Mouse (Mus musculus): ENCODE measurements at regions not wholly inside any gene's neighbourhood (a gene's known extent, or its start where the extent isn't known, plus 50 kb on each side); places are given as distances from the start of the nearest gene placed in this dataset.
A peak's percentile ranks its signal among the peaks of the same experiment; 100 is the strongest.

DNA sequence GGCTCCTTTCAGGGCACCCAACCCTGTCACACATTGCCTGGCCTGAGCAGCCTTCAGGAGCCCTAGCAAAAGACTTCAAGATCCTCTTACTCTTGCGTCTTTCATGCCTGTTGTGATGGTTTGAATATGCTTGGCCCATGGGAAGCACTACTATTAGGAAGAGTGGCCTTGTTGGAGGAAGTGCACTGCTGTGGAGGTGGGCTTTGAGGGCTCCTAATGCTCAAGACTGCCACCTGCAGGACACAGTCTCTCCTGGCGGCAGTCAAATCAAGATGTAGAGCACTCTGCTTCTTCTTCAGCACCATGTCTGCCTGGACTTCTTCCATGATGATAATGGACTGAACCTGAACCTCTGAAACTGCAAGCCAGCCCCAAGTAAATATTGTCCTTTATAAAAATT, 73.0 kb downstream of the Tsen15 start:
- DNase-seq (ENCODE audit: low spot score), result no peak

DNA sequence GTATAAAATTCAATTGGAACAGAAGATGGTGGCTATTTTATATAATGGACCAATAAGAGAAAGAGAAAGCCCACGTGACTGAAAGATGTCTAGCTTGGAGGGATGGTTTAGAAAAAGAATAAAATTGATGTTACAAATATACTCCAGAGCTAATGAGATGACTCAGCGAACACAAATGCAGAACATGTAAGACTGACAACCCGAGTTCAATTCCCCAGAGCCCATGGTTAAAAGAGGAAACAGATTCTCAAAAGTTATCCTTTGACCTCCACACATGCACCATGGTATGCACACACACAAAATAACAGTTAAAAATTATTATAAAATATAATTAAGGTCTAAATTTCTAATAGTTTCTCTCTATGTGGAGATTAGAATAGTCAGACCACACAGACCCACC, 81.0 kb downstream of the Tsen15 start:
- no peak for DNase-seq (ENCODE audit: low spot score)

DNA sequence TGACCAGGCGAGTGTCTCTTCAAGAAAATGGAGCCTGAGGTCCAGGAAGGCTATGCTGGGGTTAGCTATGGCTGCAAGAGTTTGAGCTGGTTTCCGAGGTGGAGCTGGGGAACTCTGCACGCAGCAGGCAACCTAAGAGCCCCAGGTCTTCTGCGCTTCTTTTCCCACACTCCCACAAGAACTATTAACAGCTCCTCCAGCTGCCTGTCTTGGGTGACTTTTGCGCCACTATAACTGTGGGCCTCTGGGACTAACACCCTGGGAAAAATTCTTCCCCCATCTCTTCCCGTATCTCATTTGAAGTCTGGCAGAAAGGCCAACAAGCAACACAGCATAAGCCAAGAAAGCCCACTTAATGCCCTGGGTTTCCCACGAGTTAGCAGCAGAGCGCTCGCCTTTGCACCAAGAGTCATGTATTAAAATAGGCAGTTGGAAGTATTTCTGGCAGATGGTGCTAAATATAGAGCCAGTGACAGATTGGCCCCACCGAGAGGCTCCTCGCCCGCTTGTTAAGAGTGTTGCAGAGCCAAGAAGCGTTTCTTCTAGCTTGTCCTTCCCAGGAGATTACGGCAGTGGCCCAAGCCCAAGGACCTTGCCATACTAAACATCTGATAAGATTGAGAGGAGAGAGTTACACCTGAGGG, 81.9 kb downstream of the Tsen15 start:
- DNase-seq (ENCODE audit: low spot score), result no peak

- no peak for DNase-seq (ENCODE audit: low spot score)
These were observed 85.1 kb downstream of the Tsen15 start for GRCm38 (mm10) chr1:152301355-152301754.

- no peak for DNase-seq (ENCODE audit: low spot score)
These were observed 94.2 kb downstream of the Tsen15 start for GRCm38 (mm10) chr1:152292196-152292736.

- DNase-seq (ENCODE audit: low spot score), result peak; percentile 91
These were observed 95.7 kb downstream of the Tsen15 start for GRCm38 (mm10) chr1:152290768-152291167.

- no peak for DNase-seq (ENCODE audit: low spot score)
These were observed 98.7 kb downstream of the Tsen15 start for GRCm38 (mm10) chr1:152287566-152288490.

GRCm38 (mm10) chr1:152286677-152287076, 99.8 kb downstream of the Tsen15 start:
- no peak for DNase-seq (ENCODE audit: low spot score)

- DNase-seq (ENCODE audit: low spot score), result no peak
These were observed 104.4 kb downstream of the Tsen15 start for GRCm38 (mm10) chr1:152282106-152282505.

DNA sequence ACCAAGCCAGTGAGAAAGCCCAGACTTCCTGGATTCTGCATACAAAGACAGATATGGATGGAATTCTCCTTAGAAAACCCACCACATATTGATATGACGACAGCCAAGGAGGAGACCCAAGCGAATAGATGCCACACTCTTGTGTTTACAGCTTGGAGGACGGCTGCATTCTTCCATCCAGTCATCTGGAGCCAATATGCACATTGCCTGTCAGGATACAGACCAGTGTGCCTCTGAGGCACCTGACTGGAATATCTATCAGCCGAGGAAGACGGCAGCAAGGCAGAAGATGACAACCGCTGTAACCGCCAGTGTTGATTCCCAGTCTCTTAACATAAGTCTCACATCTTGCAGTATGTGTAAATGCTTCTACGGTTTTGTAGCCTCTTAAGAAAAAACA, 105.3 kb downstream of the Tsen15 start:
- DNase-seq (ENCODE audit: low spot score), result no peak

- peak; percentile 57 for DNase-seq (ENCODE audit: low spot score)
These were observed 106.5 kb downstream of the Tsen15 start for GRCm38 (mm10) chr1:152280014-152280413.

GRCm38 (mm10) chr1:152275011-152275410, 111.5 kb downstream of the Tsen15 start:
- DNase-seq (ENCODE audit: low spot score), result no peak

- no peak for DNase-seq (ENCODE audit: low spot score)
These were observed 113.1 kb downstream of the Tsen15 start for GRCm38 (mm10) chr1:152273430-152273829.

GRCm38 (mm10) chr1:152269936-152270702, 116.4 kb downstream of the Tsen15 start:
- no peak for DNase-seq (ENCODE audit: low spot score)

DNA sequence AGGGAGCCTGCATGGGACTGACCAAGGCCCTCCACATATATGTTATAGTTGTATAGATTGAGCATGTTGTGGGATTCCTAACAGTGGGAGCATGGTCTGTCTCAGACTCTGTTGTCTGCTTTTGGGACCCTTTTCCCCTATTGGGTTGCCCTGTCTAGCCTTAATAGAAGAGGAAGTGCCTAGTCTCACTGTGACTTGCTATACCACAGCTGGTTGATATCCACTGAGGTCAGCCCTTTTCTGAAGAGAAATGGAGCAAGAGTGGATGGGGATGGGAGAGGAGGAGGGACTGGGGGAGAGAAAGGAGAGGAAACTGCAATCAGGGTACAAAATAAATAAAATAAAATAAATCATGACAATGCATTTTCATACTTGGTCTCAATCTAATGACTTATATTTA, 120.1 kb downstream of the Tsen15 start:
- no peak for DNase-seq (ENCODE audit: low spot score)

DNA sequence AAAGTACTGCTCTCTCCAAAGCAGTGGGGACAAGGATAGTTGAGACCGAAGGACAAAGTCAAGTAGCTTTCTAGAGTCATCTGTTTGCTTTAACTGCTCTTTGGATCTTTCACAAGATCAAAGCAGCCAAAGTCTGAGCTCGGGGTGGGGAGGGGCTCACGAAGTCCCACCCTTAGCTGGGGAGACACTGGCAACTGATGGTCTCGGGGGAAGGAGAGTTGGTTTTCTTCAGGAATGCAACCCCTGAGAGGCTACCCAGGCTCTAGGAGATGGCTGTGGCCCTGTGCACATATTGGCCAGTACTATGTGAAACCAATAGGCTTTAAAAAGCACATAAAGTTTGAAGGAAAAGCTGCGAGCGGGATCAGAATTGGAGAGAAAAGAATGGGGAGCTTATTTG, 121.5 kb downstream of the Tsen15 start:
- no peak for DNase-seq (ENCODE audit: low spot score)

- no peak for DNase-seq (ENCODE audit: low spot score)
These were observed 125.0 kb downstream of the Tsen15 start for GRCm38 (mm10) chr1:152261472-152261871.

GRCm38 (mm10) chr1:152260950-152261349, 125.5 kb downstream of the Tsen15 start:
- DNase-seq (ENCODE audit: low spot score), result no peak

DNA sequence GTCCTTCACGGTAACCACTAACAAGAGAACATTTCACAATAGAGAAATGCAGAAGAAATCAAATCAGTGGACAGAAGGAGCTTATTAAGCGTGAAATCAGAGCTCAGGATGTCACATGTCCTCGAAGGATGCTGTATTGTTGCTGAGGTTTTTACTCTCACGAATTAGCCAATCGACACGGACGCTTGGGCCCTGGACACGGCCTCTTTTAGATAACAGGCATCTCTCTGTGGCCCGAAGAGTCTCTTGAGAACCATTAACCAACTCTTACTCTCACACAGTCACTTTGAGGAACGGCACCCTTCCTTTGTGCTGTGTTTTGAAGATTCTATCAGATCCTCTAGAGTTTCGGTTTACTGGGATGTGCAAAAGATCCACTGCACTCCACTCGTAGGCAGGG, 128.2 kb downstream of the Tsen15 start:
- DNase-seq (ENCODE audit: low spot score), result no peak

DNA sequence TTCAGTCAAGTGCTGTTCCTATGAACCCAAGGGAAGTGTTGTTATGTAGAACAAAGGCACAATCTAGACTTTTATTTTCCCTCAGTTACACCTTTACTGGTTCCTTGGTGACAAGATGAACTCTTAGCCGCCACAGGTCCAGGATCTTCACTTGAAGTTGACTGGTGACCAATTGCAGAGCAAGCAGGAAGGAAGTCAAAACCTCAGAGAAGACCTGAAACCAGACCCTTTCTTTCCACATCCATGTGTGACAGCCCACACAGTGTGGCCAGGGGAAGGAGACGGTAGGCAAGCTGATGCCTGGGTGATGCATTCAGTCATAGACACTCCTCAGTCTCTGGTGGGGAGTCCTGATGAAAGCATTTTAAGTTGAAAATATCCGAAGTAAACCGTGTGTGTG, 132.6 kb downstream of the Tsen15 start:
- DNase-seq (ENCODE audit: low spot score), result no peak

GRCm38 (mm10) chr1:152253486-152253885, 133.0 kb downstream of the Tsen15 start:
- no peak for DNase-seq (ENCODE audit: low spot score)

DNA sequence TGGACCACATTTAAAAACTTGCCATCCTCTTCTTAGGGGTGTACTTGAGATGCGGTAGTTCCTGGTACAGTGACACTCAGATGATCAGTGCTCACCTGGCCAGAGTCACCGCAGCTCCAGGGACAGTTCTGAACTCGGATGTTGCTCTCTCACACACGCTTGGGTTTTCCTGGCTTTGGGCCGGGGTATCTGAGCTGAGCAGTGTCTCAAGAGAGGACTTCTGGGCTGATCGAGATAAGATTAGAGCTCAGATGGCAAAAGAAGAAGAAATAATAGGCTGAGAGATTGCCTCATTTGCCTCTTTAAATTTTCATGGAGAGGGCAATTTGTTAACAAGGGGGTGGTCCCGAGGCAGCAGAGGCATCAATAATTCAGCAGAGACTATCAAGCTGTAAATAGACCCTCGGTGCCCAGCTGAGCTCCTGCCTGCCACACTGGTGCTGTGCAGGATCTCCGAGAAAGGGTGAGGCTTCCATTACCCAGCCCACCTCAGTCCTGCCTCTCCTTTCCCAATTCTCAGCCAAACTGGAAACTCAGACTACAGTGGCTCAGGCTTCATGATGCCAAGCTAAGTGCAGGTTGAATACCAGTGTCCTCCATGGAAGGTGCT, 133.7 kb downstream of the Tsen15 start:
- no peak for DNase-seq (ENCODE audit: low spot score)
